Mouse (Mus musculus) CD4-positive, CD25-positive, alpha-beta regulatory T cell (primary cell): ENCODE data around the gene Iqcf6. TPM values are rescaled to one million over a fixed set of nuclear protein-coding genes. Genes with fewer than 3 reads are reported as not detected.

Experiments
- polyA plus RNA-seq: library from polyadenylated mRNA; unstranded; fragments of 100-300 nt; shearing (Covaris generic); gene quantifications from one replicate; pipeline ENCODE4 v1.2.1, GENCODE M21; 2017

Iqcf6 gene
- not detected for polyA plus RNA-seq

GRCm38 (mm10) chr9:106626282-106626681, at the start of gene Iqcf6:
TSS of gene Iqcf6 (plus strand) at chr9:106626582.

GRCm38 (mm10) chr9:106655884-106656720, 29.7 kb downstream of the Iqcf6 start, which contains the start of gene Grm2:
TSS of gene Grm2 (minus strand) at chr9:106656082.

Other genes with a start within 250 kb of the Iqcf6 start
- 577 TPM for gene Rpl29, start 197.1 kb upstream of the Iqcf6 start, polyA plus RNA-seq
- gene Acy1, start 188.3 kb upstream of the Iqcf6 start, polyA plus RNA-seq: 19.6 TPM
- 8.6 TPM for gene Abhd14b, start 179.1 kb upstream of the Iqcf6 start, polyA plus RNA-seq
- gene Abhd14a, start 178.9 kb upstream of the Iqcf6 start, polyA plus RNA-seq: 13.0 TPM
- 12.2 TPM for gene Pcbp4, start 173.3 kb upstream of the Iqcf6 start, polyA plus RNA-seq
- gene Gpr62, start 160.6 kb upstream of the Iqcf6 start, polyA plus RNA-seq: not detected
- 82.8 TPM for gene Rrp9, start 150.6 kb upstream of the Iqcf6 start, polyA plus RNA-seq
- gene Parp3, start 149.6 kb upstream of the Iqcf6 start, polyA plus RNA-seq: 75.9 TPM
- not detected for gene Iqcf1, start 126.6 kb upstream of the Iqcf6 start, polyA plus RNA-seq
- not detected for gene Iqcf5, start 112.0 kb upstream of the Iqcf6 start, polyA plus RNA-seq
- not detected for gene Iqcf3, start 65.0 kb upstream of the Iqcf6 start, polyA plus RNA-seq
- not detected for gene Iqcf4, start 55.6 kb upstream of the Iqcf6 start, polyA plus RNA-seq
- gene Grm2, start 29.5 kb downstream of the Iqcf6 start, polyA plus RNA-seq: not detected
- gene Tex264, start 59.3 kb downstream of the Iqcf6 start, polyA plus RNA-seq: 74.4 TPM
- gene Rad54l2, start 162.6 kb downstream of the Iqcf6 start, polyA plus RNA-seq: 9.3 TPM
- 39.2 TPM for gene Dcaf1, start 195.3 kb downstream of the Iqcf6 start, polyA plus RNA-seq